In the genomic region with DNA sequence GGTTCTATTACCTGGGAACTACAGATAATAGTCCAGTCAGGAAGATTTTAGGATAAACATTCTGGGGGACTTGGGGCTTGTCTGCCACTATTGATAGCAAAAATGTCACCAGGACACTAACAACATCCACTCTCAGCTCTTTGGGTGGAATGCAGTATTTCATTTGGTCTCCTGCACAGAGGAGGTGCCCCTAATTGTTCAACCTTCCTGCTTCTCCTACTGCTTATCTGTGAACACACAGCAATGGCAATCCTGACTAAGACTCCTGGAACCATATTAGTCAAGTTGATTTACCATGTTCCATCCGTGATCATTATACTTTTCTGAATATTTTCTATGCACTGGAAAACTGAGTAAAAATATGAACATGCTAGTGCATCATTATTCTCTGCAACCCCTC, we compare ENCODE assay signal across 33 mouse cellular contexts. TPM values are rescaled to one million over a fixed set of nuclear protein-coding genes. Genes with fewer than 3 reads are reported as not detected.
"Had no signal": no experiment of that assay in that cellular context is flagged by ENCODE, and none has a peak within 500 bp of the region (broad histone marks: within the 10 kb centered on the region; RNA-seq: fewer than 3 reads in every experiment).

No protein-coding gene starts in this region.

- H3K27ac ChIP-seq: limb, embryonic 10.5 days; limb, embryonic 13.5 days; macrophage; midbrain, embryonic 10.5 days; midbrain, embryonic 13.5 days; neural tube, embryonic 13.5 days had no signal

- H3K9me3 ChIP-seq: limb, embryonic 10.5 days; limb, embryonic 13.5 days; midbrain, embryonic 10.5 days; midbrain, embryonic 13.5 days; neural tube, embryonic 13.5 days had no signal

- H3K36me3 ChIP-seq: limb, embryonic 10.5 days; limb, embryonic 13.5 days; midbrain, embryonic 10.5 days; midbrain, embryonic 13.5 days; neural tube, embryonic 13.5 days had no signal

- H3K4me3 ChIP-seq: limb, embryonic 10.5 days; limb, embryonic 13.5 days; midbrain, embryonic 10.5 days; midbrain, embryonic 13.5 days; myocyte; neural tube, embryonic 13.5 days had no signal

- ATAC-seq: intestine, postnatal 0 days; lung, postnatal 0 days; midbrain, embryonic 13.5 days; midbrain, embryonic 16.5 days had no signal

- DNase-seq: kidney, adult 2 months; kidney, postnatal 10 days; kidney, postnatal 4 days; layer of hippocampus, adult 9-11 months; lung, embryonic 14.5 days; retina, postnatal 1 day; thymus, adult 18-20 months; thymus, postnatal 36 days had no signal

- H3K4me2 ChIP-seq: limb, embryonic 13.5 days; lung, embryonic 14.5 days; midbrain, embryonic 13.5 days; neural tube, embryonic 13.5 days had no signal

- H3K9ac ChIP-seq: limb, embryonic 13.5 days; lung, embryonic 14.5 days; midbrain, embryonic 13.5 days; neural tube, embryonic 13.5 days had no signal

- H3K4me1 ChIP-seq: limb, embryonic 10.5 days; limb, embryonic 13.5 days; midbrain, embryonic 10.5 days; midbrain, embryonic 13.5 days; neural tube, embryonic 13.5 days had no signal

- H3K27me3 ChIP-seq: limb, embryonic 13.5 days; midbrain, embryonic 13.5 days; neural tube, embryonic 13.5 days had no signal

RNA-seq across cellular contexts. Expression of a gene that starts 8.4 kb away (rescaled TPM):
- total RNA-seq: layer of hippocampus, adult 18-20 months; layer of hippocampus, postnatal 25 days; left cerebral cortex, adult 18-20 months; left cerebral cortex, postnatal 25 days; liver, adult 2 months; megakaryocyte, adult 5-6 weeks; monocyte, adult 5-6 weeks; neutrophil, adult 5-6 weeks had no signal
- polyA plus RNA-seq: intestine, embryonic 14.5 days; intestine, postnatal 0 days; kidney, adult 2 months; kidney, embryonic 14.5 days; limb, embryonic 10.5 days; limb, embryonic 13.5 days; liver, adult 2 months; lung, embryonic 14.5 days; lung, postnatal 0 days; macrophage; midbrain, embryonic 10.5 days; midbrain, embryonic 13.5 days; midbrain, embryonic 16.5 days; myocyte; neural tube, embryonic 13.5 days; small intestine, adult 2 months; spleen, adult 2 months; stomach, embryonic 16.5 days; testis, adult 2 months; urinary bladder, adult 2 months had no signal

RNA-seq across cellular contexts. Expression of a gene that starts 14.9 kb away (rescaled TPM):
- total RNA-seq: layer of hippocampus, adult 18-20 months; layer of hippocampus, postnatal 25 days; left cerebral cortex, adult 18-20 months; left cerebral cortex, postnatal 25 days; liver, adult 2 months; megakaryocyte, adult 5-6 weeks; monocyte, adult 5-6 weeks; neutrophil, adult 5-6 weeks had no signal
- polyA plus RNA-seq: intestine, embryonic 14.5 days; intestine, postnatal 0 days; kidney, adult 2 months; kidney, embryonic 14.5 days; limb, embryonic 10.5 days; limb, embryonic 13.5 days; liver, adult 2 months; lung, embryonic 14.5 days; lung, postnatal 0 days; macrophage; midbrain, embryonic 10.5 days; midbrain, embryonic 13.5 days; midbrain, embryonic 16.5 days; myocyte; neural tube, embryonic 13.5 days; small intestine, adult 2 months; spleen, adult 2 months; stomach, embryonic 16.5 days; testis, adult 2 months; urinary bladder, adult 2 months had no signal

RNA-seq across cellular contexts. Expression of a gene that starts 18.9 kb away (rescaled TPM):
- total RNA-seq: layer of hippocampus, adult 18-20 months; layer of hippocampus, postnatal 25 days; left cerebral cortex, adult 18-20 months; left cerebral cortex, postnatal 25 days; liver, adult 2 months; megakaryocyte, adult 5-6 weeks; monocyte, adult 5-6 weeks; neutrophil, adult 5-6 weeks had no signal
- polyA plus RNA-seq: intestine, embryonic 14.5 days; intestine, postnatal 0 days; kidney, adult 2 months; kidney, embryonic 14.5 days; limb, embryonic 10.5 days; limb, embryonic 13.5 days; liver, adult 2 months; lung, embryonic 14.5 days; lung, postnatal 0 days; macrophage; midbrain, embryonic 10.5 days; midbrain, embryonic 13.5 days; midbrain, embryonic 16.5 days; myocyte; neural tube, embryonic 13.5 days; small intestine, adult 2 months; spleen, adult 2 months; stomach, embryonic 16.5 days; testis, adult 2 months; urinary bladder, adult 2 months had no signal

RNA-seq across cellular contexts. Expression of a gene that starts 22.7 kb away (rescaled TPM):
- total RNA-seq: layer of hippocampus, adult 18-20 months; layer of hippocampus, postnatal 25 days; left cerebral cortex, adult 18-20 months; left cerebral cortex, postnatal 25 days; liver, adult 2 months; megakaryocyte, adult 5-6 weeks; monocyte, adult 5-6 weeks; neutrophil, adult 5-6 weeks had no signal
- polyA plus RNA-seq: intestine, embryonic 14.5 days; intestine, postnatal 0 days; kidney, adult 2 months; kidney, embryonic 14.5 days; limb, embryonic 10.5 days; limb, embryonic 13.5 days; liver, adult 2 months; lung, embryonic 14.5 days; lung, postnatal 0 days; macrophage; midbrain, embryonic 10.5 days; midbrain, embryonic 13.5 days; midbrain, embryonic 16.5 days; myocyte; neural tube, embryonic 13.5 days; small intestine, adult 2 months; spleen, adult 2 months; stomach, embryonic 16.5 days; testis, adult 2 months; urinary bladder, adult 2 months had no signal

RNA-seq across cellular contexts. Expression of a gene that starts 29.3 kb away (rescaled TPM):
- total RNA-seq: layer of hippocampus, adult 18-20 months; layer of hippocampus, postnatal 25 days; left cerebral cortex, adult 18-20 months; left cerebral cortex, postnatal 25 days; liver, adult 2 months; megakaryocyte, adult 5-6 weeks; monocyte, adult 5-6 weeks; neutrophil, adult 5-6 weeks had no signal
- polyA plus RNA-seq: intestine, embryonic 14.5 days; intestine, postnatal 0 days; kidney, adult 2 months; kidney, embryonic 14.5 days; limb, embryonic 10.5 days; limb, embryonic 13.5 days; liver, adult 2 months; lung, embryonic 14.5 days; lung, postnatal 0 days; macrophage; midbrain, embryonic 10.5 days; midbrain, embryonic 13.5 days; midbrain, embryonic 16.5 days; myocyte; neural tube, embryonic 13.5 days; small intestine, adult 2 months; spleen, adult 2 months; stomach, embryonic 16.5 days; testis, adult 2 months; urinary bladder, adult 2 months had no signal
